ENCODE assay signal across 15 mouse cellular contexts in the genomic region with DNA sequence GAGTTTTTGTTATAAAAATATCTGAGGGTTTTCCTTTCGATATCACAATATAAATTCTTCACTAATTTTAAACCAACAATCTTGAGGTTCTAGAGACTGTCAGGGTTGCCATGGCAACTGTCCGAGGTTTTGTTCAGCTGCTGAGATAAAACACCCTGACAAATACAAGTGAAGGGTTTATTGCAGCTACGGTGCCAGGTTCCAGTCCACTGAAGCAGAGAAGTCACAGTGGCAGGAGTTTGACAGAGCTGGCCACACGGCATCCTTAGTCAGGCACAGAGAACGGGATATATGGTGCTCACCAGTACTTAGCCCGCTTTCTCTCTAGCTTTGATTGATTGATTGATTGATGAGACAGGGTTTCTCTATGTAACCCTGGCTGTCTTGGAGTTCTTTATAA.
"Had no signal": no experiment of that assay in that cellular context is flagged by ENCODE, and none has a peak within 500 bp of the region (broad histone marks: within the 10 kb centered on the region; RNA-seq: fewer than 3 reads in every experiment).

No protein-coding gene starts in this region.

- H3K4me1 ChIP-seq: intestine, embryonic 15.5 days; limb, embryonic 12.5 days; liver, embryonic 13.5 days; lung, embryonic 15.5 days; midbrain, embryonic 13.5 days had no signal

- H3K27me3 ChIP-seq: intestine, embryonic 15.5 days; limb, embryonic 12.5 days; liver, embryonic 13.5 days; lung, embryonic 15.5 days; megakaryocyte, embryonic 14.5 days; midbrain, embryonic 13.5 days had no signal

- ATAC-seq: intestine, embryonic 15.5 days; liver, postnatal 0 days; midbrain, embryonic 13.5 days had no signal

- H3K36me3 ChIP-seq: intestine, embryonic 15.5 days; liver, embryonic 13.5 days; midbrain, embryonic 13.5 days had no signal

- H3K27ac ChIP-seq: intestine, embryonic 15.5 days; layer of hippocampus, adult 2 months; limb, embryonic 12.5 days; liver, embryonic 13.5 days; lung, embryonic 15.5 days; macrophage; midbrain, embryonic 13.5 days; stomach, postnatal 0 days had no signal

- H3K9me3 ChIP-seq: intestine, embryonic 15.5 days; limb, embryonic 12.5 days; liver, embryonic 13.5 days; lung, embryonic 15.5 days; megakaryocyte, embryonic 14.5 days; midbrain, embryonic 13.5 days had no signal

- DNase-seq: kidney, postnatal 10 days; kidney, postnatal 4 days; liver; liver, embryonic 13.5 days; liver, postnatal 0 days; lung, postnatal 14 days; right cerebral cortex, postnatal 25 days had no signal

- H3K4me2 ChIP-seq: intestine, embryonic 15.5 days; limb, embryonic 12.5 days; liver, embryonic 13.5 days; lung, embryonic 15.5 days; midbrain, embryonic 13.5 days had no signal

- H3K4me3 ChIP-seq: intestine, embryonic 15.5 days; layer of hippocampus, adult 2 months; limb, embryonic 12.5 days; liver, embryonic 13.5 days; lung, embryonic 15.5 days; megakaryocyte, embryonic 14.5 days; midbrain, embryonic 13.5 days had no signal

- H3K9ac ChIP-seq: intestine, embryonic 15.5 days; limb, embryonic 12.5 days; liver, embryonic 13.5 days; liver, postnatal 0 days; lung, embryonic 15.5 days; midbrain, embryonic 13.5 days had no signal
